Mouse (Mus musculus): Measurements from ENCODE around the gene Safb2. TPM values are rescaled to one million over a fixed set of nuclear protein-coding genes. Genes with fewer than 3 reads are reported as not detected.
"Not testable (repeated sequence)": the region's sequence is repeated elsewhere in the genome, so short reads cannot be mapped to it uniquely, and the experiment has no call there.

Safb2 gene
- total RNA-seq (2021) = 10 to 100 TPM; 36.8 to 43.1 TPM
- 42.5 and 47.5 TPM in 2 replicates for polyA plus RNA-seq (2012; rRNA removed)
- long read RNA-seq, partial matches to known transcripts = 2 of 9 reads
- long read RNA-seq, other reads (novel, unspliced or antisense) = 4 of 9 reads

DNA sequence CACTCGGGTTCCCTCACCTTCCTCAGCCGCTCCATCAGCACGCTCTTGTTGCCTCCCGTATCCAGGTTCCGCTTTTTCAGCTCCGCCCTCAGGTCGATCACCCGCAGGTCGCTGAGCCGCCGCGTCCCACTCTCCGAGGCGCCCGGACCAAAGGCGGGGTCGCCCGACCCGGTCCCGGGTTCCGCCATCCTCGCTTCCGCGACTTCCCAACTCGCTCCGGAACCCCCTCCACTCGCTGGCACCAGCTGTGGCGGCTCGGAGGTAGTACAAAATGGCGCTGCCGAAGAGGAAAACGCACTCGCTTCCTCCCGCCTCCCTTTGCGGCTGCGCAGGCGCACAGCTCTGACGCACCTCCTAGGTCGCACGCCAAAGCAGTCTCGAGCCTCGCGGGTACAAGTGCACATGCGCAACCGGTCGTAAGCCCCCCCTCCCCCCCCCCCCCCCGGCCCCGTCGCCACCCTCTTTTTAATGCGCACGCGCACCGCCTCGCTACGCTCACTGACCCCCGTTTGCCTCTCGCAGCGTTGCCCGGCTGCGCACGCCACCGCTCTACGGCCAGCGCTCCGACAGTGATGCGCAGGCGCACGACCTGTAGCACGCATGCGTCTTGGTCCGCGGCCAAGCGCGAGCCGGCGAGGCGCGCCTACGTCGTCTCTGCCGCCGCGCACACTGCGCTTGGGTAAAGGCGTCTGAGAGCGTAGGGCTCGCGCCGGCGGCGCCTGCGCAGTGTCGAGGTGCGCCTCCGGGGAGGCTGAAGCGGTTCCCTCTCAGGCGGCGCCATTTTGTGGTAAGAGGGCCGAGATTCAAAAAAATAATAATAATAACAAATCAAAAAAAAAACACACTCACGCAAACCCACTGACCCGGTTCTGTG lies at the start of gene Safb2, which contains the start of gene Safb:
Gene Safb2 (minus strand): TSS at position 329 of the 874 bp plus-strand sequence.
Gene Safb (plus strand): TSS at position 569 of the 874 bp plus-strand sequence.
- intact Hi-C loops (cut with DNase I) = loop anchor here (5.0 kb wide), 1 partner anchor 43 kb away; the partner anchor contains the start of genes Catsperd and Lonp1
- WGBS = under 1% methylated on average over 97 of the region's 101 CpGs

GRCm38 (mm10) chr17:56634023-56634422 lies 49.6 kb upstream of the Safb2 start:
- H3K27ac ChIP-seq = no peak overlapping the region
- H3K4me3 ChIP-seq = no peak overlapping the region
- intact Hi-C loops (cut with DNase I) = no loop called here
- no peaks in the 10 kb centered on the region for H3K4me1 ChIP-seq (ENCODE audit: control insufficient read depth, insufficient read depth, low read length)
- DNase-seq = no peak
- H3K27me3 ChIP-seq (ENCODE audit: control insufficient read depth, insufficient read depth, low read length) = no peaks in the 10 kb centered on the region
- 73% methylated on average over 6 of the region's 6 CpGs for WGBS
- H3K9ac ChIP-seq (ENCODE audit: low read depth, low read length) = no peak overlapping the region
- no peaks in the 10 kb centered on the region for H3K36me3 ChIP-seq (ENCODE audit: control insufficient read depth, insufficient read depth, low read length)
- TF ChIP-seq POLR2A (IDR thresholded peaks at IDR 0.05; ENCODE audit: insufficient read depth, low read depth, low read length) = no peak
- TF ChIP-seq CTCF (IDR thresholded peaks at IDR 0.05) = no peak
- no peak for TF ChIP-seq EP300 (IDR thresholded peaks at IDR 0.05; ENCODE audit: insufficient read depth, low read depth, low read length)
- no peaks in the 10 kb centered on the region for H3K79me2 ChIP-seq (replicated peaks; ENCODE audit: control insufficient read depth, insufficient read depth, low read length)

More for the DNA sequence above, at the start of gene Safb2, which contains the start of gene Safb:
- peak; percentile 72 for TF ChIP-seq EP300 (IDR thresholded peaks at IDR 0.05; ENCODE audit: insufficient read depth, low read depth, low read length)
- TF ChIP-seq POLR2A (IDR thresholded peaks at IDR 0.05; ENCODE audit: insufficient read depth, low read depth, low read length) = peak; percentile 92
- peak; percentile 25; the same call in 1 of the 2 replicates for TF ChIP-seq CTCF (IDR thresholded peaks at IDR 0.05)
- Histone ChIP-seq H3K4me1 (ENCODE audit: control insufficient read depth, insufficient read depth, low read length) (peaks cover 23% of the 10 kb centered on the region), H3K36me3 (ENCODE audit: control insufficient read depth, insufficient read depth, low read length) (peaks cover 33% of the 10 kb centered on the region), H3K79me2 (replicated peaks; ENCODE audit: control insufficient read depth, insufficient read depth, low read length) (peaks cover 16% of the 10 kb centered on the region), H3K4me3 (peak within 1 kb of the TSS; percentile 100), H3K9ac (ENCODE audit: low read depth, low read length) (peak within 1 kb of the TSS; percentile 97), H3K27me3 (ENCODE audit: control insufficient read depth, insufficient read depth, low read length) (no peaks in the 10 kb centered on the region), H3K27ac (peak within 1 kb of the TSS; percentile 98)
- peak; percentile 100 for DNase-seq

GRCm38 (mm10) chr17:56631807-56632206 lies 47.4 kb upstream of the Safb2 start:
- peaks cover 4% of the 10 kb centered on the region for H3K4me1 ChIP-seq (ENCODE audit: control insufficient read depth, insufficient read depth, low read length)

GRCm38 (mm10) chr17:56629800-56630781 lies 45.7 kb upstream of the Safb2 start:
- not testable (repeated sequence) for H3K79me2 ChIP-seq (replicated peaks; ENCODE audit: control insufficient read depth, insufficient read depth, low read length); H3K27ac ChIP-seq; H3K36me3 ChIP-seq (ENCODE audit: control insufficient read depth, insufficient read depth, low read length); H3K9ac ChIP-seq (ENCODE audit: low read depth, low read length); DNase-seq; H3K27me3 ChIP-seq (ENCODE audit: control insufficient read depth, insufficient read depth, low read length); H3K4me1 ChIP-seq (ENCODE audit: control insufficient read depth, insufficient read depth, low read length); H3K4me3 ChIP-seq
- 77% methylated on average over 27 of the region's 27 CpGs for WGBS
- intact Hi-C loops (cut with DNase I) = loop anchor here (5.0 kb wide), 3 partner anchors 48 to 132 kb away; partner anchors contain the start of genes Dus3l, Ndufa11, Safb and Safb2

More at GRCm38 (mm10) chr17:56631807-56632206, 47.4 kb upstream of the Safb2 start:
- Histone ChIP-seq H3K4me3 (no peak overlapping the region), H3K27me3 (ENCODE audit: control insufficient read depth, insufficient read depth, low read length) (no peaks in the 10 kb centered on the region), H3K79me2 (replicated peaks; ENCODE audit: control insufficient read depth, insufficient read depth, low read length) (no peaks in the 10 kb centered on the region), H3K9ac (ENCODE audit: low read depth, low read length) (no peak overlapping the region), H3K27ac (no peak overlapping the region), H3K36me3 (ENCODE audit: control insufficient read depth, insufficient read depth, low read length) (no peaks in the 10 kb centered on the region)
- DNase-seq = no peak
- TF ChIP-seq POLR2A (IDR thresholded peaks at IDR 0.05; ENCODE audit: insufficient read depth, low read depth, low read length) (no peak), CTCF (IDR thresholded peaks at IDR 0.05) (no peak), EP300 (IDR thresholded peaks at IDR 0.05; ENCODE audit: insufficient read depth, low read depth, low read length) (no peak)
- 41% methylated on average over 4 of the region's 4 CpGs for WGBS
- intact Hi-C loops (cut with DNase I) = no loop called here

DNA sequence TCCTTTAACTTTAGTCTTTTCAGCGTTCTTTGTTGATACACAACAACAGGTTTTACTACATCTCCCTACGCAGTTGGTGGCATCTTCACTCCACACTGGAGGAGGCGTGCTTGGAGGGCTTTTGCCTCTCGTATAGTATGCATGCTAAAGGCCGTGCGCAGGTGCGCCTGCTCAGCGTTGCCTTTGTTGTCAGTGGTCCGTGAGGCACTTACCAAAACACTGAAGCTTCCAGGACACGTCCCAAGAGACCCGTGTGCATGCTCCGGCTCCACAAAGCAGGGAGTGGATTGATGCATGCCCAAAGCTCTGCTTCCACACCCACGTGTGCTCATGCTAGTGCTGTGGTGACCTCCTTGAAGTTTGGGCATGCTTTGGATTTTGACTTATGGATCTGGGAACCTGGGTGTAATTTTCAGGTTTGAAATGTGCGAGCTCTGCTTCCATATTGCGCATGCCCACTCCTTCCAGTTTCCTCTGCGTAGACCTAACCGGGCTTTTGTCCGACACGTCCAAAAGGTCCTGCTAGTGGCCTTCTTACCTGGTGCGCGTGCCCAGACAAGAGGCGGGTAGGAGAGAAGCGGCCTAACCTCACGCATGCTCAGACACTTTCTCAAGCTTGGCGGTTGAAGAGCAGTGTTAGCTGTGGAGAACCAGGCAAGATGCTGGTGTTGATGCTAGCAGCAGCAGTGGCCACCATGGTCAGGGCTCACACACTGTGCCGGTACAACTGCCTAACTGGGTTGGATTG lies 43.3 kb upstream of the Safb2 start, which contains the start of gene Catsperd:
Gene Catsperd (plus strand): TSS at position 614 of the 748 bp plus-strand sequence.
- peaks cover 4% of the 10 kb centered on the region for H3K4me1 ChIP-seq (ENCODE audit: control insufficient read depth, insufficient read depth, low read length)
- H3K79me2 ChIP-seq (replicated peaks; ENCODE audit: control insufficient read depth, insufficient read depth, low read length) = no peaks in the 10 kb centered on the region
- intact Hi-C loops (cut with DNase I) = loop anchor here (2.0 to 5.0 kb wide), 4 partner anchors 45 to 135 kb away; partner anchors contain the start of genes Dus3l, Ndufa11, Ranbp3 and Safb
- peak in 1 of 2 experiments; percentile 33 for DNase-seq
- H3K9ac ChIP-seq (ENCODE audit: low read depth, low read length) = no peak within 1 kb of the TSS
- no peak for TF ChIP-seq CTCF (IDR thresholded peaks at IDR 0.05)
- TF ChIP-seq EP300 (IDR thresholded peaks at IDR 0.05; ENCODE audit: insufficient read depth, low read depth, low read length) = no peak
- no peak for TF ChIP-seq POLR2A (IDR thresholded peaks at IDR 0.05; ENCODE audit: insufficient read depth, low read depth, low read length)
- peak within 1 kb of the TSS; percentile 86 for H3K4me3 ChIP-seq
- peak within 1 kb of the TSS; percentile 26; the same call in 1 of the 2 replicates for H3K27ac ChIP-seq
- 16% methylated on average over 26 of the region's 26 CpGs for WGBS
- H3K36me3 ChIP-seq (ENCODE audit: control insufficient read depth, insufficient read depth, low read length) = no peaks in the 10 kb centered on the region
- H3K27me3 ChIP-seq (ENCODE audit: control insufficient read depth, insufficient read depth, low read length) = no peaks in the 10 kb centered on the region

All from heart, adult 2 months (tissue).